Mouse (Mus musculus) G1E (cell line): ENCODE measurements at regions not wholly inside any gene's neighbourhood (a gene's known extent, or its start where the extent isn't known, plus 50 kb on each side); places are given as distances from the start of the nearest gene placed in this dataset.

Experiments used
- ATAC-seq: 2 replicates; pipeline ENCODE4 v1.8.0; 2016; ENCODE audit warnings: mild to moderate bottlenecking; ENCODE audit not compliant: insufficient number of reproducible peaks, poor library complexity, low FRiP score, severe bottlenecking; ENCODE audit errors: extremely low read depth
- DNase-seq: peaks from one replicate; pipeline ENCODE4 v3.0.0; 2012; ENCODE audit warnings: low spot score
- H3K27me3 ChIP-seq: 2 replicates; pipeline ENCODE4 v1.6.1; 2012; ENCODE audit warnings: mild to moderate bottlenecking, low read length, inconsistent platforms; ENCODE audit not compliant: insufficient read depth
- H3K36me3 ChIP-seq: replicated peaks from 2 replicates; pipeline ENCODE3; 2012; ENCODE audit warnings: mild to moderate bottlenecking, inconsistent platforms
- H3K4me1 ChIP-seq: 2 replicates; pipeline ENCODE4 v1.6.1; 2012; ENCODE audit warnings: low read depth, low read length, inconsistent platforms, mixed read lengths; ENCODE audit not compliant: insufficient read depth
- H3K4me3 ChIP-seq: 2 replicates; pipeline ENCODE4 v1.5.1; 2012; ENCODE audit warnings: low read depth, mild to moderate bottlenecking, inconsistent platforms, low read length, moderate library complexity, mixed read lengths
- H3K9me3 ChIP-seq: replicated peaks from 2 replicates; pipeline ENCODE4 v1.6.1; 2012; ENCODE audit warnings: inconsistent platforms
- CTCF ChIP-seq: IDR thresholded peaks from 2 replicates; pipeline ENCODE4 v1.5.1; 2012; ENCODE audit warnings: low read depth, low read length, inconsistent platforms, mixed read lengths
- GATA1 ChIP-seq: IDR thresholded peaks from 2 replicates; pipeline ENCODE4 v1.6.1; 2012; ENCODE audit warnings: borderline replicate concordance, low read length, inconsistent platforms, mixed read lengths
- GATA2 ChIP-seq: IDR thresholded peaks from 2 replicates; pipeline ENCODE4 v1.6.1; 2012; ENCODE audit warnings: low read depth, low read length, inconsistent platforms, borderline replicate concordance
- POLR2AphosphoS5 ChIP-seq: IDR thresholded peaks from 2 replicates; pipeline ENCODE4 v1.6.1; 2012; ENCODE audit warnings: low read depth, low read length, inconsistent platforms; ENCODE audit not compliant: insufficient replicate concordance
- TAL1 ChIP-seq: conservative IDR thresholded peaks from 2 replicates; pipeline ENCODE4 v1.6.1; 2012; ENCODE audit warnings: low read depth, low read length, inconsistent platforms, mixed read lengths

GRCm38 (mm10) chr17:45913671-45914070, 118.5 kb downstream of the Vegfa start:
- ATAC-seq (no peak), DNase-seq (no peak)
- Histone ChIP-seq H3K9me3 (0 out of 2 replicates have a peak, but pooled peaks cover 2% of the 10 kb centered on the region), H3K36me3 (no peaks in the 10 kb centered on the region), H3K4me3 (no peak overlapping the region), H3K4me1 (no peaks in the 10 kb centered on the region), H3K27me3 (peaks cover 3% of the 10 kb centered on the region; the same call in 1 of the 2 replicates)
- TF ChIP-seq POLR2AphosphoS5 (no peak), TAL1 (no peak), GATA2 (no peak), CTCF (no peak), GATA1 (no peak)

- peaks cover 9% of the 10 kb centered on the region; the same call in 1 of the 2 replicates for H3K27me3 ChIP-seq
- TF ChIP-seq CTCF (no peak), GATA1 (no peak), POLR2AphosphoS5 (no peak), GATA2 (no peak), TAL1 (no peak)
- H3K9me3 ChIP-seq, result 0 out of 2 replicates have a peak, but pooled peaks cover 2% of the 10 kb centered on the region
- no peak for DNase-seq
- no peaks in the 10 kb centered on the region for H3K36me3 ChIP-seq
- no peaks in the 10 kb centered on the region for H3K4me1 ChIP-seq
- no peak overlapping the region for H3K4me3 ChIP-seq
- no peak for ATAC-seq
Measured at GRCm38 (mm10) chr17:45912165-45912564, 120.0 kb downstream of the Vegfa start.

GRCm38 (mm10) chr17:45911201-45911731, 120.9 kb downstream of the Vegfa start:
- Histone ChIP-seq H3K9me3 (0 out of 2 replicates have a peak, but pooled peaks cover 2% of the 10 kb centered on the region), H3K4me3 (no peak overlapping the region), H3K27me3 (peaks cover 9% of the 10 kb centered on the region; the same call in 1 of the 2 replicates), H3K4me1 (no peaks in the 10 kb centered on the region), H3K36me3 (no peaks in the 10 kb centered on the region)
- TF ChIP-seq GATA1, result no peak
- TF ChIP-seq GATA2, result no peak
- TF ChIP-seq CTCF, result no peak
- TF ChIP-seq POLR2AphosphoS5, result no peak
- TF ChIP-seq TAL1, result no peak
- DNase-seq (no peak), ATAC-seq (no peak)

GRCm38 (mm10) chr17:45910245-45910644, 121.9 kb downstream of the Vegfa start:
- Histone ChIP-seq H3K27me3 (peaks cover 13% of the 10 kb centered on the region), H3K36me3 (no peaks in the 10 kb centered on the region), H3K9me3 (0 out of 2 replicates have a peak, but pooled peaks cover 2% of the 10 kb centered on the region), H3K4me1 (no peaks in the 10 kb centered on the region), H3K4me3 (no peak overlapping the region)
- ATAC-seq (no peak), DNase-seq (no peak)
- no peak for TF ChIP-seq GATA2
- TF ChIP-seq GATA1, result no peak
- TF ChIP-seq POLR2AphosphoS5, result no peak
- no peak for TF ChIP-seq CTCF
- TF ChIP-seq TAL1, result no peak

- Histone ChIP-seq H3K4me3 (no peak overlapping the region), H3K4me1 (no peaks in the 10 kb centered on the region), H3K36me3 (no peaks in the 10 kb centered on the region), H3K9me3 (0 out of 2 replicates have a peak, but pooled peaks cover 2% of the 10 kb centered on the region), H3K27me3 (peaks cover 13% of the 10 kb centered on the region)
- no peak for TF ChIP-seq GATA1
- no peak for TF ChIP-seq POLR2AphosphoS5
- TF ChIP-seq TAL1, result no peak
- no peak for TF ChIP-seq CTCF
- no peak for TF ChIP-seq GATA2
- DNase-seq (no peak), ATAC-seq (no peak)
Measured at GRCm38 (mm10) chr17:45907587-45907986, 124.6 kb downstream of the Vegfa start.

- Histone ChIP-seq H3K9me3 (no peaks in the 10 kb centered on the region), H3K36me3 (no peaks in the 10 kb centered on the region), H3K4me1 (no peaks in the 10 kb centered on the region), H3K27me3 (peaks cover 10% of the 10 kb centered on the region), H3K4me3 (no peak overlapping the region)
- no peak for DNase-seq
- no peak for ATAC-seq
- no peak for TF ChIP-seq GATA2
- TF ChIP-seq TAL1, result no peak
- TF ChIP-seq GATA1, result no peak
- no peak for TF ChIP-seq POLR2AphosphoS5
- TF ChIP-seq CTCF, result no peak
Measured at GRCm38 (mm10) chr17:45905596-45905995, 126.6 kb downstream of the Vegfa start.
